Mouse (Mus musculus): Measurements from ENCODE around the gene Eif2b1.
"Not testable (repeated sequence)": the region's sequence is repeated elsewhere in the genome, so short reads cannot be mapped to it uniquely, and the experiment has no call there.

The Eif2b1 gene

GRCm38 (mm10) chr5:124571068-124571467, 7.9 kb downstream of the Eif2b1 start:
- H3K36me3 ChIP-seq (ENCODE audit: control insufficient read depth, insufficient read depth, low read length, poor library complexity, severe bottlenecking): peaks cover 31% of the 10 kb centered on the region
- no peak for DNase-seq (ENCODE audit: low read depth, low spot score)

GRCm38 (mm10) chr5:124555145-124555544, 23.8 kb downstream of the Eif2b1 start:
- H3K27me3 ChIP-seq (ENCODE audit: control insufficient read depth, insufficient read depth, low read length, poor library complexity, severe bottlenecking): no peaks in the 10 kb centered on the region
- DNase-seq (ENCODE audit: low read depth, low spot score): peak; percentile 48
- H3K36me3 ChIP-seq (ENCODE audit: control insufficient read depth, insufficient read depth, low read length, poor library complexity, severe bottlenecking): peaks cover 14% of the 10 kb centered on the region

More at GRCm38 (mm10) chr5:124571068-124571467, 7.9 kb downstream of the Eif2b1 start:
- no peaks in the 10 kb centered on the region for H3K27me3 ChIP-seq (ENCODE audit: control insufficient read depth, insufficient read depth, low read length, poor library complexity, severe bottlenecking)

DNA sequence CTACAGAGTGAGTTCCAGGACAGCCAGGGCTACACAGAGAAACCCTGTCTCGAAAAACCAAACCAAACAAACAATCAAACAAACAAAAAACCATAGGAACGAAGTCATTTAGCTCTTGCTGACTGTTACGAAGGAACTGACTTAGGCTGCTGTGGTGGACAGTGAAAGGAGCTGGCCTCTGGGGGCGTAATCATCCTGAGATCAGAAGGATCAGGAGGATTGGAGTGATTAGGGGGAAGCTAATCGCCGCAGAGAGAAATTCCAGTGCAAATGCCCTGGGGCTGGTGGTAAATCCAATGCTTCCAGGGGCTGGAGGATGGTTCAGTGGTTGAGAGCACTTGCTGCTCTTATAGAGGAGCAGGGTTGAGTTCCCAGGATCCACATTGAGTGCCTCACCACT, 25.3 kb downstream of the Eif2b1 start:
- peaks cover 13% of the 10 kb centered on the region for H3K36me3 ChIP-seq (ENCODE audit: control insufficient read depth, insufficient read depth, low read length, poor library complexity, severe bottlenecking)
- DNase-seq (ENCODE audit: low read depth, low spot score): no peak
- H3K27me3 ChIP-seq (ENCODE audit: control insufficient read depth, insufficient read depth, low read length, poor library complexity, severe bottlenecking): no peaks in the 10 kb centered on the region

DNA sequence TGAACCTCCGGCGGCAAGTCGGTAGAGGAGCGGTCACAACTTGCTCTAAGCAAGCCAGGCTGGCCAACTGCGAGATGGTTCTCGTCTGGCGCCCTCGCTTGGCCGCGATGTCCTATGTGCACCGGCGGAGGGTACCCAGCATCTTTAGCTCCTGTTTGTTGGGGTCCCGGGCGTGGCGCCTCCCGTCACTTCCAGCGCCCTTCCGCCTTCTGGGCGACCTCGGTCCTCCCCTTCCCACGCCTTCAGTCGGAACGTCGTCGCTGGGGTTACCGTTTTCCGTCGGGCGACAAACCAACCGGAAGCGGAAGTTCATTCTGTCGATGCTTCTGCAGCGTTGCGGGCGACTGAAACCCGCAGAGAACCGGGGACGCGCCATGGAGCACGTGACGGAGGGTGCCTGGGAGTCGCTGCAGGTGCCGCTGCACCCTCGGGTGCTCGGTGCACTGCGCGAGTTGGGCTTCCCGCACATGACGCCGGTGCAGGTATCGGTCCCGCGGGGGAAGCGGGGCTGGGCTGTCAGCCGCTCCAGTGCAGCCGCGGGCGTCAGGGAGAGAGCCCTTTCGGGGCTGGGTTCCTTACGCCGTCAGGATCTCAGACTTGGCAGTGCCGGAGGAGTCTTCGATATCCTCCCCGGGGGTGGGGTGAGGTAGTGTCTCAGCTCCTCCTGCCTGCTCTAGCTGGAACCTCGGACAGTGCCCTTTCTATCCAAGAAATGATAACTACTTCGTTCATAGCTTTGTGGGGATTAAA, 26.2 kb downstream of the Eif2b1 start, which contains the start of gene Ddx55:
Ddx55 (plus strand) TSS at position 307 of the 750 bp plus-strand sequence.
- Histone ChIP-seq H3K27me3 (ENCODE audit: control insufficient read depth, insufficient read depth, low read length, poor library complexity, severe bottlenecking) (no peaks in the 10 kb centered on the region), H3K36me3 (ENCODE audit: control insufficient read depth, insufficient read depth, low read length, poor library complexity, severe bottlenecking) (peaks cover 10% of the 10 kb centered on the region; the same call in 1 of the 2 replicates)
- peak; percentile 96 for DNase-seq (ENCODE audit: low read depth, low spot score)

GRCm38 (mm10) chr5:124552094-124552472, 26.8 kb downstream of the Eif2b1 start:
- Histone ChIP-seq H3K36me3 (ENCODE audit: control insufficient read depth, insufficient read depth, low read length, poor library complexity, severe bottlenecking) (peaks cover 14% of the 10 kb centered on the region; the same call in 1 of the 2 replicates), H3K27me3 (ENCODE audit: control insufficient read depth, insufficient read depth, low read length, poor library complexity, severe bottlenecking) (no peaks in the 10 kb centered on the region)
- DNase-seq (ENCODE audit: low read depth, low spot score): no peak

DNA sequence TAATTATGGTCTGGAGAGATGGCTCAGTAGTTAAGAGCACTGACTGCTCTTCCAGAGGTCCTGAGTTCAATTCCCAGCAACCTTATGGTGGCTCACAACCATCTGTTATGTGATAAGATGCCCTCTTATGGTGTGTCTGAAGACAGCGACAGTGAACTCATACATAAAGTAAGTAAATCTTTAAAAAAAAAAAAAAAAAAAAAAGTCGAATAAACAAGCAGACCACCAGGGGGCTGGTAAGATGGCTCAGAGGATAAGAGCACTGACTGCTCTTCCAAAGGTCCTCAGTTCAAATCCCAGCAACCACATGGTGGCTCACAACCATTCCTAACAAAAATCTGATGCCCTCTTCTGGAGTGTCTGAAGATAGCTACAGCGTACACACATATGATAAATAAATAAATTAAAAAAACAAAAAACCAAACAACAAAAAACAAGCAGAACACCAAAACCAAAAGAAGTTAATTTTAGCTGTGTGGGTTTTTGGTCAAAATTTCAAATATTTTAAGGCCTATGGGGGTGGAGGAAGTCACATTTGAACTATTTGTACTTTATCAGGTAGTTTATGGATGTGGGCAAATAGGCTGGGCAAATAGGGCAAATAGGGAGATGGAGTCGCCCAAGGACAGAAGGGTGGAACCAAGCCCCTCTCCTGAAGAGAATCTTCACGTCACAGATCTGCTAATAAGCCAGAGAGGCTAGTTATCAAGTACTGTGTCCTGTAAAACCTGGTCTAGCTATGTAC, 27.4 kb downstream of the Eif2b1 start:
- DNase-seq (ENCODE audit: low read depth, low spot score): peak; percentile 36
- not testable (repeated sequence) for H3K27me3 ChIP-seq (ENCODE audit: control insufficient read depth, insufficient read depth, low read length, poor library complexity, severe bottlenecking); H3K36me3 ChIP-seq (ENCODE audit: control insufficient read depth, insufficient read depth, low read length, poor library complexity, severe bottlenecking)

DNA sequence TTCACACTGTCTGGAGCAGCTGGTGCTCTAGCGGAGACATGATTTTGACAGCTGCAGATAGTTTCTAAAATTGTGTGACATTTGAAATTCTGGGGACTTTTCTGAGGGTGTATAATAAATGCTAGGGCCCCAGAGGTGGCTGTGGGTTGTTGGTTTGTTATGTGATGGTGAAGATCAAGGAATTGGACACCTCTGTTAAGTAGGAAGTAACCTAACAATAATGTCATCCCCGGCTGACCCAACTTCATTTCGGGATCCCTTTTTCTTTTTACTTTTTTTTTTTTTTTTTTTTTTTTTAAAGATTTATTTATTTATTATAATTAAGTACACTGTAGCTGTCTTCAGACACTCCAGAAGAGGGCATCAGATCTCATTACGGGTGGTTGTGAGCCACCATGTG, 28.2 kb downstream of the Eif2b1 start:
- DNase-seq (ENCODE audit: low read depth, low spot score); H3K27me3 ChIP-seq (ENCODE audit: control insufficient read depth, insufficient read depth, low read length, poor library complexity, severe bottlenecking): not testable (repeated sequence)
- H3K36me3 ChIP-seq (ENCODE audit: control insufficient read depth, insufficient read depth, low read length, poor library complexity, severe bottlenecking): peaks cover 12% of the 10 kb centered on the region; the same call in 1 of the 2 replicates

DNA sequence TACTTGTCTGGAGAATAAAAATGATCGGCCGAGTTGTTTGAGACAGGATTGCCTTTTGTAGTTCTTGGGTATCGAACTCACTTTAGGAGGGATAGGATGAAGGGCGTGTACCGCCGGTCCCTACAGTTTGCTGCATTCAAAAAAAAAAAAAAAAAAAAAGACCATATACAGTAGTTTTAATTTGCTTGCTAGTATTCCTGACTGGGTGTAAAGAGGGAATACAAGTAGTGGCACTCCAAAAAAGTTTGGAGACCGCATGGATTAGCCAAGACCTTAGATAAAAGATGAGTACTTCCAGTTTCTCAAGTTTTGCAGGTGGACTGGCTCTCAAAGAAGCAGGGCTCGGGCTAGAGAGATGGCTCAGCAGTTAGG, 37.3 kb downstream of the Eif2b1 start:
- Histone ChIP-seq H3K36me3 (ENCODE audit: control insufficient read depth, insufficient read depth, low read length, poor library complexity, severe bottlenecking) (peaks cover 12% of the 10 kb centered on the region), H3K27me3 (ENCODE audit: control insufficient read depth, insufficient read depth, low read length, poor library complexity, severe bottlenecking) (no peaks in the 10 kb centered on the region)
- no peak for DNase-seq (ENCODE audit: low read depth, low spot score)

- H3K36me3 ChIP-seq (ENCODE audit: control insufficient read depth, insufficient read depth, low read length, poor library complexity, severe bottlenecking): peaks cover 9% of the 10 kb centered on the region
- DNase-seq (ENCODE audit: low read depth, low spot score): peak; percentile 51
- no peaks in the 10 kb centered on the region for H3K27me3 ChIP-seq (ENCODE audit: control insufficient read depth, insufficient read depth, low read length, poor library complexity, severe bottlenecking)
These were observed 37.9 kb downstream of the Eif2b1 start for GRCm38 (mm10) chr5:124540905-124541601.

- peaks cover 9% of the 10 kb centered on the region for H3K36me3 ChIP-seq (ENCODE audit: control insufficient read depth, insufficient read depth, low read length, poor library complexity, severe bottlenecking)
- DNase-seq (ENCODE audit: low read depth, low spot score): peak; percentile 97
- no peaks in the 10 kb centered on the region for H3K27me3 ChIP-seq (ENCODE audit: control insufficient read depth, insufficient read depth, low read length, poor library complexity, severe bottlenecking)
These were observed 38.5 kb downstream of the Eif2b1 start, which contains the start of gene Tmed2 for GRCm38 (mm10) chr5:124540383-124540786. Tmed2 (plus strand) TSS chr5:124540695.

DNA sequence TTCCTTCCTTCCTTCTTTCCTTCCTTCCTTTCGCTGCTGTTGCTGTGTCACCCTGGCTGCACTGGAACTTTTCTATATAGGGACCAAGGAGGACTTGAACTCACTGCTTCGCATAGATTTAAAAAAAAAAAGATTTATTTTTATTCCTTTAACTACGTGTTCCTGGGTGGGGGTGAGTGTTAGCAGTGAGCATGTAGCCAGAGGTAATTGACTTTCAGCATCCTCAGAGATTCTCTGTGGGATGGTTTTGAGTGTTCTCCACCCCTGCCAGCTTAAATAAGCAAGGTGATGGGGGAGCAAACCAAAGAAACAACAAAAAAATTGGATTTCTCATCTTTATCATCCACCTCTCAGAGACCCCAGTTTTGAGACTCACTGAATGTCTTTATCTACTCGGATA, 39.0 kb downstream of the Eif2b1 start:
- Histone ChIP-seq H3K27me3 (ENCODE audit: control insufficient read depth, insufficient read depth, low read length, poor library complexity, severe bottlenecking) (no peaks in the 10 kb centered on the region), H3K36me3 (ENCODE audit: control insufficient read depth, insufficient read depth, low read length, poor library complexity, severe bottlenecking) (peaks cover 5% of the 10 kb centered on the region)
- no peak for DNase-seq (ENCODE audit: low read depth, low spot score)

GRCm38 (mm10) chr5:124538813-124539792, 39.8 kb downstream of the Eif2b1 start:
- H3K36me3 ChIP-seq (ENCODE audit: control insufficient read depth, insufficient read depth, low read length, poor library complexity, severe bottlenecking): peaks cover 2% of the 10 kb centered on the region; the same call in 1 of the 2 replicates
- no peaks in the 10 kb centered on the region for H3K27me3 ChIP-seq (ENCODE audit: control insufficient read depth, insufficient read depth, low read length, poor library complexity, severe bottlenecking)
- DNase-seq (ENCODE audit: low read depth, low spot score): peak; percentile 89

DNA sequence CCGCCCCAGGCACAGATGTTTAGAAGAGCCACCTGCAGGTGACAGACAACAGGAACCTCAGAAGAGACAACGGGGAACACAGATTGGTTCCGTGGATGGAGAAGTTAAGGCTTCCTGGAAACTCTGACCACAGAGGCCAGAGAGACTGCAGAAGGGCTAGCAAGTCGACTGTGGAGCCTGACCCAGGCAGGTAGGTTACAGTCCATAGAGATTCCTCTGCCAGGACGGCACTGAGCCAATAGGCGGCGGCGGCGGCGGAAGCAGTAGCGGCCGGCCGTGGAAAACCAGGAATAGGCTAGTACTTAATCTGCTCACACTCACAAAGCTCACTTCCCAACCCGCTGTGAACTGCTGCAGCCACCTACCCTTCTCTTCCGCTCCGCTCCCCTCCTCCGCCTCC, 42.2 kb downstream of the Eif2b1 start:
- Histone ChIP-seq H3K27me3 (ENCODE audit: control insufficient read depth, insufficient read depth, low read length, poor library complexity, severe bottlenecking) (peaks cover 2% of the 10 kb centered on the region), H3K36me3 (ENCODE audit: control insufficient read depth, insufficient read depth, low read length, poor library complexity, severe bottlenecking) (no peaks in the 10 kb centered on the region)
- peak; percentile 41 for DNase-seq (ENCODE audit: low read depth, low spot score)

DNA sequence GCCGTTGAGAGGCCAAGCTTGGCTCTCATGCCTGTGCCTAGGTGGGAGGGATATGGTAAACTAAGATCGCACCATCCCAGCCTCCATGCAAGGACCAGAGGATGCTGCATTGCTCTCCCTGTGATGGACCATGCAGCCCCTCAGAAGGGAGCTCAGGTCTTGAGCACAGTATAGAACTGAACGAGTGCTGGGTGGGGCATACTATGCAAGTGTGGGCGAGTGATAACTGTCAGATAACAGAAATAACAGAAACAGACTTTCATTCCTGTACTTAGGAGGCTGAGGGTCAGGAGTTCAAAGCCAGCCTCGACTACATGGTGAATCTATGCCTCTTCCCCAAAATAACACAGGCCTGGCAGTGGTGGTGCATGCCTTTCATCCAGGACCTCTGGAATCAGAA, 43.9 kb downstream of the Eif2b1 start:
- peaks cover 2% of the 10 kb centered on the region for H3K27me3 ChIP-seq (ENCODE audit: control insufficient read depth, insufficient read depth, low read length, poor library complexity, severe bottlenecking)
- DNase-seq (ENCODE audit: low read depth, low spot score): no peak
- H3K36me3 ChIP-seq (ENCODE audit: control insufficient read depth, insufficient read depth, low read length, poor library complexity, severe bottlenecking): no peaks in the 10 kb centered on the region

All from splenic B cell, adult 2 months (primary cell).